Mouse (Mus musculus) forebrain, postnatal 0 days (tissue): ENCODE data around the gene Rpl36. TPM values are rescaled to one million over a fixed set of nuclear protein-coding genes. Genes with fewer than 3 reads are reported as not detected.
"Not testable (repeated sequence)": the region's sequence is repeated elsewhere in the genome, so short reads cannot be mapped to it uniquely, and the experiment has no call there.

Experiments used
- ATAC-seq: fragments of 200-750 bp; cut with Nextera tagmentation; 2 replicates; pipeline ENCODE4 v1.8.0; 2017; ENCODE audit warnings: mild to moderate bottlenecking, moderate library complexity
- DNase-seq: peaks from one replicate; pipeline ENCODE4 v3.0.0-alpha.2; 2015
- H3K27ac ChIP-seq: fragments of 300-500 bp; sonication (generic); 2 replicates; pipeline ENCODE4 v1.5.1; 2014; ENCODE audit warnings: low read depth, mild to moderate bottlenecking, antibody characterized with exemption, low read length, moderate library complexity, mixed read lengths
- H3K27me3 ChIP-seq: fragments of 300-500 bp; sonication (generic); 2 replicates; pipeline ENCODE4 v1.6.1; 2014; ENCODE audit warnings: mild to moderate bottlenecking, low read length, mixed read lengths; ENCODE audit not compliant: insufficient read depth
- H3K36me3 ChIP-seq: fragments of 300-500 bp; sonication (generic); 2 replicates; pipeline ENCODE4 v1.6.1; 2014; ENCODE audit warnings: mild to moderate bottlenecking, moderate library complexity; ENCODE audit not compliant: insufficient read depth
- H3K4me1 ChIP-seq: fragments of 300-500 bp; sonication (generic); 2 replicates; pipeline ENCODE4 v1.6.1; 2014; ENCODE audit warnings: antibody characterized with exemption; ENCODE audit not compliant: insufficient read depth
- H3K4me2 ChIP-seq: fragments of 300-500 bp; sonication (generic); 2 replicates; pipeline ENCODE4 v1.6.1; 2014; ENCODE audit warnings: low read depth, mild to moderate bottlenecking, moderate library complexity
- H3K4me3 ChIP-seq: fragments of 300-500 bp; sonication (generic); 2 replicates; pipeline ENCODE4 v1.5.1; 2014; ENCODE audit warnings: low read depth, low read length, mixed read lengths
- H3K9ac ChIP-seq: fragments of 300-500 bp; sonication (generic); 2 replicates; pipeline ENCODE4 v1.6.1; 2014; ENCODE audit warnings: mild to moderate bottlenecking
- H3K9me3 ChIP-seq: fragments of 300-500 bp; sonication (generic); 2 replicates; pipeline ENCODE4 v1.6.1; 2016; ENCODE audit warnings: low read length
- CTCF ChIP-seq: sonication (generic); IDR thresholded peaks from 2 replicates; pipeline ENCODE4 v1.5.1; 2016; ENCODE audit warnings: antibody characterized with exemption, control low read depth, low read depth
- WGBS: fragments of 180-500 bp; shearing (Covaris S2); extraction: QIAGEN DNeasy Blood & Tissue Kit; methylation state at CpG from one replicate; pipeline ENCODE4 v1.1.7; 2014; 5-methylcytosine and 5-hydroxymethylcytosine counted together
- polyA plus RNA-seq: library from polyadenylated mRNA; unstranded; fragments of >200 nt; fragmentation: Nextera tagmentation; extraction: Ambion mirVana; gene quantifications from 2 replicates; pipeline ENCODE4 v1.2.1, GENCODE M21; 2015
- total RNA-seq: library from RNA; depleted of rRNA; stranded (reverse); fragments of >200 nt; gene quantifications from 2 replicates; pipeline ENCODE4 v1.2.3, GENCODE M21; 2014

The Rpl36 gene
- total and polyA plus RNA-seq, 2 experiments from 2014 or later: 807 to 1,145 TPM

GRCm38 (mm10) chr17:56626754-56627470 is 13.7 kb downstream of the Rpl36 start, which contains the start of gene Lonp1:
Lonp1 (minus strand) TSS chr17:56626887.
- Histone ChIP-seq H3K27ac (peak within 1 kb of the TSS; percentile 69), H3K36me3 (peaks cover 18% of the 10 kb centered on the region), H3K4me1 (peaks cover 11% of the 10 kb centered on the region), H3K9ac (peak within 1 kb of the TSS; percentile 81), H3K4me3 (peak within 1 kb of the TSS; percentile 85), H3K4me2 (peak within 1 kb of the TSS; percentile 89), H3K9me3 (no peaks in the 10 kb centered on the region), H3K27me3 (no peaks in the 10 kb centered on the region)
- ATAC-seq: peak; percentile 96
- WGBS: under 1% methylated on average over 50 of the region's 51 CpGs
- peak; percentile 98 for DNase-seq
- TF ChIP-seq CTCF: no peak

- DNase-seq: peak; percentile 51
- no peaks in the 10 kb centered on the region for H3K9me3 ChIP-seq
- TF ChIP-seq CTCF: no peak
- 10% methylated on average over 26 of the region's 26 CpGs for WGBS
- peak within 1 kb of the TSS; percentile 89 for H3K4me2 ChIP-seq
- peak; percentile 40 for ATAC-seq
- H3K4me3 ChIP-seq: peak within 1 kb of the TSS; percentile 85
- H3K9ac ChIP-seq: peak within 1 kb of the TSS; percentile 81; the same call in 1 of the 2 replicates
- H3K4me1 ChIP-seq: peaks cover 11% of the 10 kb centered on the region
- H3K36me3 ChIP-seq: peaks cover 10% of the 10 kb centered on the region; the same call in 1 of the 2 replicates
- no peaks in the 10 kb centered on the region for H3K27me3 ChIP-seq
- peak within 1 kb of the TSS; percentile 59 for H3K27ac ChIP-seq
Observed at GRCm38 (mm10) chr17:56627530-56628277, 14.5 kb downstream of the Rpl36 start, which contains the start of gene Catsperd. Catsperd (plus strand) TSS chr17:56628143.

GRCm38 (mm10) chr17:56629800-56630781 is 16.9 kb downstream of the Rpl36 start:
- WGBS: 85% methylated on average over 27 of the region's 27 CpGs
- not testable (repeated sequence) for DNase-seq, H3K27ac ChIP-seq, H3K9me3 ChIP-seq, ATAC-seq, H3K9ac ChIP-seq, H3K4me3 ChIP-seq, H3K4me2 ChIP-seq, H3K36me3 ChIP-seq, H3K27me3 ChIP-seq
- peaks cover 11% of the 10 kb centered on the region for H3K4me1 ChIP-seq

- H3K27me3 ChIP-seq: no peaks in the 10 kb centered on the region
- H3K9me3 ChIP-seq: no peaks in the 10 kb centered on the region
- TF ChIP-seq CTCF: no peak
- no peaks in the 10 kb centered on the region for H3K4me1 ChIP-seq
- H3K4me3 ChIP-seq: no peak overlapping the region
- no peak overlapping the region for H3K27ac ChIP-seq
- no peak overlapping the region for H3K9ac ChIP-seq
- ATAC-seq (no peak), DNase-seq (no peak)
- no peak overlapping the region for H3K4me2 ChIP-seq
- H3K36me3 ChIP-seq: no peaks in the 10 kb centered on the region
- 64% methylated on average over 4 of the region's 4 CpGs for WGBS
Observed at GRCm38 (mm10) chr17:56631807-56632206, 18.6 kb downstream of the Rpl36 start.

- DNase-seq: no peak
- Histone ChIP-seq H3K4me2 (no peak overlapping the region), H3K27ac (no peak overlapping the region)
Observed at GRCm38 (mm10) chr17:56634023-56634422, 20.8 kb downstream of the Rpl36 start.

GRCm38 (mm10) chr17:56643237-56643636 is 30.0 kb downstream of the Rpl36 start:
- ATAC-seq (no peak), DNase-seq (no peak)
- Histone ChIP-seq H3K27me3 (no peaks in the 10 kb centered on the region), H3K4me2 (no peak overlapping the region), H3K36me3 (no peaks in the 10 kb centered on the region), H3K4me3 (no peak overlapping the region), H3K27ac (no peak overlapping the region), H3K9ac (no peak overlapping the region), H3K9me3 (no peaks in the 10 kb centered on the region), H3K4me1 (no peaks in the 10 kb centered on the region)
- 81% methylated on average over 4 of the region's 4 CpGs for WGBS
- TF ChIP-seq CTCF: no peak

More at GRCm38 (mm10) chr17:56634023-56634422, 20.8 kb downstream of the Rpl36 start:
- H3K4me3 ChIP-seq: no peak overlapping the region
- no peaks in the 10 kb centered on the region for H3K36me3 ChIP-seq
- no peaks in the 10 kb centered on the region for H3K27me3 ChIP-seq
- no peaks in the 10 kb centered on the region for H3K9me3 ChIP-seq
- no peak overlapping the region for H3K9ac ChIP-seq
- no peak for ATAC-seq
- 85% methylated on average over 6 of the region's 6 CpGs for WGBS
- no peaks in the 10 kb centered on the region for H3K4me1 ChIP-seq
- no peak for TF ChIP-seq CTCF
